Comparison of ENCODE assay signal across 11 mouse cellular contexts in the genomic region with DNA sequence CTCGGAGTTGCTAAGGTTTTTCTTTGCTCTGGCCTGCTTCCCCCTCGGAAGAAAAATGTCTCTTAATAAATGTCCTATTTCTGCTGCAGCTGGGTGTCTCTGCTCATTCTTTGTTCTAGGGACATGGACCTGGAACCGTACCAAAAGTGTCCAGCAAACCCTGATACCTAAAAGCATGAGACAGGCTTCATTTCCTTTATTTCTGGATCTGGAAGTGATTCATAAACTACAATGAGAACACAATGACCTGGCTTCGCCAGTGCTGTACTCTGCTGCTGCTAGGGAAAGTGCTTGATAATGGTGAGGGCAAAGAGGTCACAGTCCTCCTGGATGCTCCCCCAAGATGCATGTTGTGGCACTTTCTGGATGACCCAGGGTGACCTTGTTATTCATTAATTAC.
DNase-seq lines count a peak whose midpoint lies in the region; ATAC-seq and TF ChIP-seq lines count a peak whose summit lies in the region.
"Had no signal": no experiment of that assay in that cellular context is flagged by ENCODE, and none has a peak within 500 bp of the region (broad histone marks: within the 10 kb centered on the region; RNA-seq: fewer than 3 reads in every experiment).

No protein-coding gene starts in this region.

- H3K9ac ChIP-seq in embryonic facial prominence, embryonic 14.5 days (ENCODE audit: low read depth, low read length): no peak overlapping the region
- H3K9ac ChIP-seq in limb, embryonic 12.5 days (replicated peaks): no peak overlapping the region
- H3K9ac ChIP-seq: liver, embryonic 13.5 days had no signal

- WGBS in kidney, adult 2 months: 66% methylated on average over 4 of the region's 4 CpGs
- WGBS in embryonic facial prominence, embryonic 14.5 days: 40% methylated on average over 4 of the region's 4 CpGs
- WGBS in limb, embryonic 12.5 days: 60% methylated on average over 4 of the region's 4 CpGs

- peak; percentile 5 for DNase-seq in adrenal gland, postnatal 14 days
- DNase-seq in adrenal gland, adult 8-10 months: no peak
- peak; percentile 21 for DNase-seq in kidney, adult 2 months
- no peak for DNase-seq in kidney, adult 18-20 months
- DNase-seq in embryonic facial prominence, embryonic 14.5 days (ENCODE audit: low spot score): no peak
- no peak for DNase-seq in right cerebral cortex, adult 2 months (ENCODE audit: low spot score in 2 of 2)
- DNase-seq: liver, embryonic 13.5 days had no signal

- H3K27ac ChIP-seq in kidney, adult 2 months (ENCODE audit: insufficient read depth, low read depth, low read length): no peak overlapping the region
- peak overlapping the region; percentile 58 for H3K27ac ChIP-seq in embryonic facial prominence, embryonic 14.5 days (replicated peaks; ENCODE audit: low read depth, low read length)
- 0 out of 2 replicates have a peak overlapping the region, but pooled peaks have one; percentile 17 for H3K27ac ChIP-seq in limb, embryonic 12.5 days
- H3K27ac ChIP-seq: liver, embryonic 13.5 days had no signal

- no peaks in the 10 kb centered on the region for H3K27me3 ChIP-seq in kidney, adult 2 months (replicated peaks; ENCODE audit: control insufficient read depth, insufficient read depth, low read length)
- H3K27me3 ChIP-seq in embryonic facial prominence, embryonic 14.5 days (replicated peaks; ENCODE audit: control insufficient read depth, insufficient read depth, low read length): no peaks in the 10 kb centered on the region
- no peaks in the 10 kb centered on the region for H3K27me3 ChIP-seq in limb, embryonic 12.5 days
- H3K27me3 ChIP-seq: liver, embryonic 13.5 days; megakaryocyte, embryonic 14.5 days had no signal

- ATAC-seq in embryonic facial prominence, embryonic 14.5 days (ENCODE audit: low read depth): no peak
- ATAC-seq in limb, embryonic 12.5 days (ENCODE audit: insufficient number of reproducible peaks, insufficient read depth, low FRiP score, low TSS enrichment, low read depth): no peak
- ATAC-seq in megakaryocyte progenitor cell, adult 5-6 weeks (replicated peaks; ENCODE audit: poor library complexity): no peak
- ATAC-seq: activated CD4-positive, CD25-positive, alpha-beta regulatory T cell, adult 4 months had no signal

- no peak overlapping the region for H3K4me3 ChIP-seq in kidney, adult 2 months (ENCODE audit: insufficient read depth, low read depth, low read length)
- no peak overlapping the region for H3K4me3 ChIP-seq in embryonic facial prominence, embryonic 14.5 days (ENCODE audit: low read depth, low read length)
- no peak overlapping the region for H3K4me3 ChIP-seq in limb, embryonic 12.5 days (replicated peaks)
- H3K4me3 ChIP-seq: liver, embryonic 13.5 days; megakaryocyte, embryonic 14.5 days had no signal

- no peak for TF ChIP-seq POLR2A in kidney, adult 2 months (IDR thresholded peaks at IDR 0.05; ENCODE audit: low read depth, low read length)

- no peaks in the 10 kb centered on the region for H3K36me3 ChIP-seq in kidney, adult 2 months (ENCODE audit: control insufficient read depth, insufficient read depth, low read length)
- no peaks in the 10 kb centered on the region for H3K36me3 ChIP-seq in embryonic facial prominence, embryonic 14.5 days (ENCODE audit: control insufficient read depth, insufficient read depth, low read length)
- H3K36me3 ChIP-seq in limb, embryonic 12.5 days: no peaks in the 10 kb centered on the region
- H3K36me3 ChIP-seq: liver, embryonic 13.5 days had no signal

- no peak overlapping the region for H3K4me2 ChIP-seq in embryonic facial prominence, embryonic 14.5 days (ENCODE audit: low read depth, low read length)
- no peak overlapping the region for H3K4me2 ChIP-seq in limb, embryonic 12.5 days
- H3K4me2 ChIP-seq: liver, embryonic 13.5 days had no signal

- H3K4me1 ChIP-seq in kidney, adult 2 months (ENCODE audit: control insufficient read depth, insufficient read depth, low read length): no peaks in the 10 kb centered on the region
- peaks cover 7% of the 10 kb centered on the region; the same call in 1 of the 2 replicates for H3K4me1 ChIP-seq in embryonic facial prominence, embryonic 14.5 days (ENCODE audit: control insufficient read depth, insufficient read depth, low read length)
- H3K4me1 ChIP-seq in limb, embryonic 12.5 days (replicated peaks): peaks cover 26% of the 10 kb centered on the region
- H3K4me1 ChIP-seq: liver, embryonic 13.5 days; megakaryocyte, embryonic 14.5 days had no signal

- TF ChIP-seq CTCF in kidney, adult 2 months (conservative IDR thresholded peaks at IDR 0.05; ENCODE audit: insufficient read depth, insufficient read length, low read depth, low read length): no peak

- H3K9me3 ChIP-seq in embryonic facial prominence, embryonic 14.5 days (ENCODE audit: control insufficient read depth, low read length): no peaks in the 10 kb centered on the region
- no peaks in the 10 kb centered on the region for H3K9me3 ChIP-seq in limb, embryonic 12.5 days
- H3K9me3 ChIP-seq: liver, embryonic 13.5 days; megakaryocyte, embryonic 14.5 days had no signal

Comparison
In these comparisons a context has a peak if more than half of its experiments do, and no peak if none do; other contexts are left out.
1. DNase-seq: peak in adrenal gland, postnatal 14 days (single experiment) and kidney, adult 2 months (single experiment); none in adrenal gland, adult 8-10 months (single experiment), kidney, adult 18-20 months (single experiment), embryonic facial prominence, embryonic 14.5 days (single experiment) and right cerebral cortex, adult 2 months (0 of 2).